Mouse (Mus musculus): ENCODE results near the gene Mthfsd. TPM values are rescaled to one million over a fixed set of nuclear protein-coding genes. Genes with fewer than 3 reads are reported as not detected.

Mthfsd gene
- polyA plus RNA-seq, 1 experiment from 2014 or later = 35.3 TPM

GRCm38 (mm10) chr8:121086004-121086900 is 21.9 kb downstream of the Mthfsd start:
- peak overlapping the region; percentile 75 for H3K9ac ChIP-seq

DNA sequence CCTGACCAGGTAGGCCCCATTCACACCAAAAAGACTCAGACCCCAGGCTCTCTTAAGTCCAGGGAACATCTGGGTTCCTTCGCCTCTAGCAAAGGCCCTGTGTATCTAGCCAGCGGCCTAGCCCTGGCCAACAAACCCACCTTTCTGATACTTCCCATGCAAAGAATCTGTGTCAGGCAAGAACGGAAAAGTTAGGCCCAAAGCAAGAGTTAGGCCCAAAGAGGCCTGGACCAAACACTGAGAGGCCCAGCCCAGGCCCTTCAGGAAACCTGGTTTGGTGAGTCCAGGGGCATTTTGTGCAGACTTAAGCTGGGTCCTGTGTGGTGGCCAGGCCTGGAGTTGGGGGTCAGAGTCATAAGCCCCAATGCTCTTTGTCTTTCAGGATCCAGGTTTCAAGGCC is 22.6 kb downstream of the Mthfsd start:
- Histone ChIP-seq H3K9ac (peak overlapping the region; percentile 75), H3K27ac (replicated peaks) (no peak overlapping the region)

More at GRCm38 (mm10) chr8:121086004-121086900, 21.9 kb downstream of the Mthfsd start:
- Histone ChIP-seq H3K27ac (replicated peaks) (no peak overlapping the region), H3K36me3 (no peaks in the 10 kb centered on the region), H3K9me3 (no peaks in the 10 kb centered on the region), H3K4me1 (peaks cover 31% of the 10 kb centered on the region), H3K4me3 (peak overlapping the region; percentile 69), H3K4me2 (peak overlapping the region; percentile 85), H3K27me3 (replicated peaks) (peaks cover 100% of the 10 kb centered on the region)
- no peak for ATAC-seq (ENCODE audit: extremely low read depth, insufficient number of reproducible peaks, low FRiP score, low TSS enrichment)
- 27% methylated on average over 19 of the region's 19 CpGs for WGBS

DNA sequence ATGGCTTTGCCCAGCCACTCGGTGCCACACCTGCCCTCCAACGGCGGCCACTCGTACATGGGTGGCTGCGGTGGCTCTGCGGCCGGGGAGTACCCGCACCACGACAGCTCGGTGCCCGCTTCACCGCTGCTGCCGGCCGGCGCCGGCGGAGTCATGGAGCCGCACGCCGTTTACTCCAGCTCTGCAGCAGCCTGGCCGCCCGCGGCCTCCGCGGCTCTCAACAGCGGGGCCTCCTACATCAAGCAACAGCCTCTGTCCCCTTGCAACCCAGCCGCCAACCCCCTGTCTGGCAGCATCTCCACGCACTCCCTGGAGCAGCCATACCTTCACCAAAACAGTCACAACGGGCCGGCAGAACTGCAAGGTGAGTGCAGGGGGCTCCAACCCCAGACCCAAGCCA is 23.2 kb downstream of the Mthfsd start:
- Histone ChIP-seq H3K36me3 (no peaks in the 10 kb centered on the region), H3K4me3 (peak overlapping the region; percentile 69), H3K9ac (peak overlapping the region; percentile 75), H3K4me1 (peaks cover 36% of the 10 kb centered on the region), H3K27ac (replicated peaks) (no peak overlapping the region), H3K9me3 (no peaks in the 10 kb centered on the region), H3K27me3 (replicated peaks) (peaks cover 100% of the 10 kb centered on the region), H3K4me2 (peak overlapping the region; percentile 85)
- 4% methylated on average over 30 of the region's 30 CpGs for WGBS
- no peak for ATAC-seq (ENCODE audit: extremely low read depth, insufficient number of reproducible peaks, low FRiP score, low TSS enrichment)

More for the DNA sequence above, 22.6 kb downstream of the Mthfsd start:
- Histone ChIP-seq H3K36me3 (no peaks in the 10 kb centered on the region), H3K4me2 (peak overlapping the region; percentile 85), H3K4me3 (peak overlapping the region; percentile 69), H3K27me3 (replicated peaks) (peaks cover 100% of the 10 kb centered on the region), H3K4me1 (peaks cover 36% of the 10 kb centered on the region), H3K9me3 (no peaks in the 10 kb centered on the region)
- ATAC-seq (ENCODE audit: extremely low read depth, insufficient number of reproducible peaks, low FRiP score, low TSS enrichment) = no peak
- 72% methylated on average over 3 of the region's 3 CpGs for WGBS

DNA sequence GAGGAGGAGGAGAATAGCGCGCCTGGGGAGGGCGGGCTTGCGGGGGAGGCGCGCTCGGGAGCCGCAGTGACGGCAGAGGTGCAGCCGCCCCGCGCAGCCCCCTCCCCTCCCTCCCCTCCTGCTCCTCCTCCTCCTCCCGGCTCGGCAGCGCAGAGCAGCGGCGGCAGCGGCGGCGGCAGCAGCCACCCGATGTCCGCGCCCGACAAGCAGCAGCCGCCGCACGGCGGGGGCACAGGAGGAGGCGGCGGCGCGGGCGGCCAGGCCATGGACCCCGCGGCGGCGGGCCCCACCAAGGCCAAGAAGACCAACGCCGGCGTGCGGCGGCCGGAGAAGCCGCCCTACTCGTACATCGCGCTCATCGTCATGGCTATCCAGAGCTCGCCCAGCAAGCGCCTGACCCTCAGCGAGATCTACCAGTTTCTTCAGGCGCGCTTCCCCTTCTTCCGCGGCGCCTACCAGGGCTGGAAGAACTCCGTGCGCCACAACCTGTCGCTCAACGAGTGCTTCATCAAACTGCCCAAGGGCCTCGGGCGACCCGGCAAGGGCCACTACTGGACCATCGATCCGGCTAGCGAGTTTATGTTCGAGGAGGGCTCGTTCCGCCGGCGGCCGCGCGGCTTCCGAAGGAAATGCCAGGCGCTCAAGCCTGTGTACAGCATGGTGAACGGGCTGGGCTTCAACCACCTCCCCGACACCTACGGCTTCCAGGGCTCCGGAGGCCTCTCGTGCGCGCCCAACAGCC is 23.8 kb downstream of the Mthfsd start, which contains the start of gene Foxf1:
Gene Foxf1 (plus strand): TSS at position 177 of the 742 bp plus-strand sequence.
- Histone ChIP-seq H3K9ac (peak within 1 kb of the TSS; percentile 75), H3K36me3 (no peaks in the 10 kb centered on the region), H3K4me1 (peaks cover 33% of the 10 kb centered on the region), H3K27ac (replicated peaks) (peak within 1 kb of the TSS; percentile 59), H3K9me3 (no peaks in the 10 kb centered on the region), H3K4me2 (peak within 1 kb of the TSS; percentile 85), H3K27me3 (replicated peaks) (peaks cover 100% of the 10 kb centered on the region), H3K4me3 (peak within 1 kb of the TSS; percentile 69)
- ATAC-seq (ENCODE audit: extremely low read depth, insufficient number of reproducible peaks, low FRiP score, low TSS enrichment) = no peak
- under 1% methylated on average over 64 of the region's 83 CpGs for WGBS

GRCm38 (mm10) chr8:121083936-121084209 is 24.3 kb downstream of the Mthfsd start:
- H3K4me2 ChIP-seq = peak overlapping the region; percentile 85
- H3K4me1 ChIP-seq = peaks cover 29% of the 10 kb centered on the region
- peaks cover 100% of the 10 kb centered on the region for H3K27me3 ChIP-seq (replicated peaks)
- H3K27ac ChIP-seq (replicated peaks) = peak overlapping the region; percentile 59; the same call in 1 of the 2 replicates
- H3K36me3 ChIP-seq = no peaks in the 10 kb centered on the region
- WGBS = 0% methylated on average over 11 of the region's 27 CpGs
- ATAC-seq (ENCODE audit: extremely low read depth, insufficient number of reproducible peaks, low FRiP score, low TSS enrichment) = no peak
- peak overlapping the region; percentile 75 for H3K9ac ChIP-seq
- peak overlapping the region; percentile 69 for H3K4me3 ChIP-seq
- H3K9me3 ChIP-seq = no peaks in the 10 kb centered on the region

- Histone ChIP-seq H3K27ac (replicated peaks) (peak overlapping the region; percentile 59), H3K9ac (peak overlapping the region; percentile 75), H3K4me3 (peak overlapping the region; percentile 69), H3K36me3 (no peaks in the 10 kb centered on the region), H3K4me2 (peak overlapping the region; percentile 85), H3K4me1 (peaks cover 29% of the 10 kb centered on the region), H3K9me3 (no peaks in the 10 kb centered on the region), H3K27me3 (replicated peaks) (peaks cover 100% of the 10 kb centered on the region)
- 0 out of 2 replicates have a peak, but pooled peaks have one; percentile 17 for ATAC-seq (ENCODE audit: extremely low read depth, insufficient number of reproducible peaks, low FRiP score, low TSS enrichment)
- WGBS = under 1% methylated on average over 89 of the region's 89 CpGs
These were observed 24.9 kb downstream of the Mthfsd start for GRCm38 (mm10) chr8:121083093-121083935.

DNA sequence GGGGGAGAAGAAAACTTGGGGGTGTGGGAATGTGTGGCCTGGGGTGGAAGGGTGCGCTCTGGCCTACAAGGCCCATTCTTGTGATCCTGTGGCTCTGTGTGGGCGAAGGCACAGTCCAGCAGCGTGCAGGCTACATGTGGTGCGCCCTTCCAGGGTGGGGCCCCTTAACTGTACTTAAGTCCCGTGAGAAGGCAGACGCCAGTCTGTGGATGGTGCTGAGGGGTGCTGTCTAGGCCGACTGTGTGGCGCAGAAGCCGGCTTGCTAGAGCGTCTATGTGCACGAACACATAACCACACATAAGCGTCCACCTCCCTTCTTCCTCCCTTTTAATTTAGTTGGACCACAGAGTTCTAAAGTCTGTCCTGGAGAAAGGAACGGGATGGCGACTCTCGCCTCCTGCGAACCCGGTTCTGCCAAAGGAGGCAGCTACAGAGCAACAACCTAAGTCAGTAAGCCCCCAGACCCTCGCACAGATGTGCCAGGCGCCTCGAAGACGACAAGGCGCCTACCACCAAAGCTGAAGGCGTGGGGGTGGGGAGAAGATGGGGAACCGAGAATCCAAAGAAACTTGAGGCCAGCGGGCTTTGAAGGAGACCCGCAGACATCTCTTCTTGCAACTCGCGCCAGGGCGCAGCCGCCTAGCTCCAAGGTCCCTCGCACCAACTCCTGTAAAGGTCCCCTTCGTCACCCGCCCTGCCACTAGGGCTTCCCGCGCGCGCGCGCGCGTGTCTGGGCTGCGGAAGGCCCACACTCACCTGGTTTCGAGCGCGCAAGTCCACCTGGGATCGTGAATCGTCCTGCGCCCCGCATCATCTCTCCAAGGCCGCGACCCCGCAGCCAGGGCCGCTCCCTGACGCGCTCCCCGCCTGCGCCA is 25.7 kb downstream of the Mthfsd start:
- no peaks in the 10 kb centered on the region for H3K9me3 ChIP-seq
- peak overlapping the region; percentile 85 for H3K4me2 ChIP-seq
- H3K4me3 ChIP-seq = peak overlapping the region; percentile 69
- H3K36me3 ChIP-seq = no peaks in the 10 kb centered on the region
- no peak for ATAC-seq (ENCODE audit: extremely low read depth, insufficient number of reproducible peaks, low FRiP score, low TSS enrichment)
- H3K4me1 ChIP-seq = peaks cover 29% of the 10 kb centered on the region
- peaks cover 99% of the 10 kb centered on the region for H3K27me3 ChIP-seq (replicated peaks)
- 2% methylated on average over 57 of the region's 57 CpGs for WGBS
- H3K9ac ChIP-seq = peak overlapping the region; percentile 75
- peak overlapping the region; percentile 53 for H3K27ac ChIP-seq (replicated peaks)

- no peak overlapping the region for H3K9ac ChIP-seq
- peaks cover 29% of the 10 kb centered on the region for H3K4me1 ChIP-seq
- H3K4me2 ChIP-seq = peak overlapping the region; percentile 85; the same call in 1 of the 2 replicates
These were observed 26.8 kb downstream of the Mthfsd start for GRCm38 (mm10) chr8:121081398-121081797.

DNA sequence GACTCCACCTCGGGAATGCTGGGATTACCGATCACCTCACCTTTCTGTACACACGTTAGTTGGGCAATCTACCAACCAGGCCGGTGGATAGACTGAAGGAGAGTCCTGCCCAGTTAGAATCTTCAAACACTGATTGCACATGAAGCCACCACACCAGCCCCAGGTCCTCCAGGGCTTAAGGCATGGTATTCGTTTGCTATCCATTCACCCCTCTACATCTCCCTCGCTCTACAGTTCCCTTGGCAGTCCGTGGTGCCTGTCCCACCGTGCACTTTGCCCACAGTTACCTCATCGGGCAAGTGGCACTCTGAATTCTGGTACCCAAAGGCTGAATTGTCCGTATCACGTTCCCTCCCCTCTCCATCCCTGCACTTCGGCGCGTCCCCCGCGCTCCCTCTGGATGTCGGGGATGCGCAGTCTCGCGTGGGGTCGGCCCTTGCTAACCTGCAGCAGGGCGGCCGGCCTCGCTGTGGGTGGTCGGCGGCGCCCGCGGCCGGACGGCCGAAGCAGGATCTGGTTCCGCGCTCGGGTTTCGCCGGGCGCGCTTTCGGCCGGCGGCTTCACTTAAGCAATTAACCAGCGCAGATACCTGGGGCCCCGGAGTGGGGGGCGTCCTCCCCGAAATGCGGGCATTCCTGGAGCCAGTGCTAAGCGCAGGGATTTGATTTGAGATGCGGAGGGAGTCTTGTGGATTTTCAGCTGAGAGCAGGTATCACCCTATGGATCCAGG is 27.7 kb downstream of the Mthfsd start:
- peaks cover 29% of the 10 kb centered on the region for H3K4me1 ChIP-seq
- no peak overlapping the region for H3K27ac ChIP-seq (replicated peaks)
- peak overlapping the region; percentile 59 for H3K9ac ChIP-seq
- no peaks in the 10 kb centered on the region for H3K36me3 ChIP-seq
- no peaks in the 10 kb centered on the region for H3K9me3 ChIP-seq
- H3K27me3 ChIP-seq (replicated peaks) = peaks cover 99% of the 10 kb centered on the region
- H3K4me2 ChIP-seq = peak overlapping the region; percentile 85
- ATAC-seq (ENCODE audit: extremely low read depth, insufficient number of reproducible peaks, low FRiP score, low TSS enrichment) = no peak
- H3K4me3 ChIP-seq = peak overlapping the region; percentile 24
- WGBS = under 1% methylated on average over 49 of the region's 49 CpGs

More at GRCm38 (mm10) chr8:121081398-121081797, 26.8 kb downstream of the Mthfsd start:
- H3K27ac ChIP-seq (replicated peaks) = no peak overlapping the region
- 7% methylated on average over 7 of the region's 7 CpGs for WGBS
- ATAC-seq (ENCODE audit: extremely low read depth, insufficient number of reproducible peaks, low FRiP score, low TSS enrichment) = no peak
- H3K36me3 ChIP-seq = no peaks in the 10 kb centered on the region
- no peaks in the 10 kb centered on the region for H3K9me3 ChIP-seq
- peaks cover 99% of the 10 kb centered on the region for H3K27me3 ChIP-seq (replicated peaks)
- peak overlapping the region; percentile 69; the same call in 1 of the 2 replicates for H3K4me3 ChIP-seq

Data from heart, embryonic 13.5 days (tissue).